Comparison of ENCODE assay signal across 30 mouse cellular contexts in the genomic region with DNA sequence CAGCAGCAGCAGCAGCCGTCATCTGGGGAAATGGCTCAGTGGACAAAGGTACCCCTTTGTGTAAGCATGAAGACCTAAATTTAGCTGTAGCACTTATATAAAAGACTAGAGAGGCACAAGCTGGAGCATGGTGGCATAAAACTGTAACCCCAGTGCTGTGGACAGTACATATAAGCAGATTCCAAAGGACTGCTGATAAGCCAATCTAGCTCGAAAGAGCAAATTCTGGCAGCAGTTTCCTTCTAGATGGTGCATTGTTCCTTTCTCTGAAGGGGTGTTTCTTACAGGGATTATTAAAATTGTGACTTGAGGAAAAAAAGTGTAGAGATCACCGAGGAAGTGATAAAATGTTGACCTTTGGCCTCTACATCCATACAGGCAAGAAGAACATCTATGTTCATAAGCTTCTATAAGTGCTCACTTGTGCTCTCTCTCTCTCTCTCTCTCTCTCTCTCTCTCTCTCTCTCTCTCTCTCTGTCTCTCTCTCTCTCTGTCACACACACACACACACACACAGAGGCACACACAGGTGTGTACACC. TPM values are rescaled to one million over a fixed set of nuclear protein-coding genes. Genes with fewer than 3 reads are reported as not detected.
"Had no signal": no experiment of that assay in that cellular context is flagged by ENCODE, and none has a peak within 500 bp of the region (broad histone marks: within the 10 kb centered on the region; RNA-seq: fewer than 3 reads in every experiment).

No protein-coding gene starts in this region.

- H3K9ac ChIP-seq: heart, embryonic 12.5 days; heart, embryonic 15.5 days; hindbrain, embryonic 12.5 days; hindbrain, embryonic 14.5 days; kidney, embryonic 15.5 days; limb, embryonic 13.5 days; limb, embryonic 15.5 days; liver, embryonic 12.5 days; liver, embryonic 14.5 days had no signal

- H3K9me3 ChIP-seq: heart, embryonic 10.5 days; heart, embryonic 12.5 days; heart, embryonic 15.5 days; hindbrain, embryonic 10.5 days; hindbrain, embryonic 12.5 days; kidney, embryonic 15.5 days; limb, embryonic 13.5 days; limb, embryonic 15.5 days; liver, embryonic 12.5 days had no signal

- H3K4me2 ChIP-seq: heart, embryonic 12.5 days; heart, embryonic 15.5 days; hindbrain, embryonic 12.5 days; hindbrain, embryonic 14.5 days; kidney, embryonic 15.5 days; limb, embryonic 13.5 days; limb, embryonic 15.5 days; liver, embryonic 12.5 days had no signal

- H3K27ac ChIP-seq: gastrocnemius, adult 2 months; heart, embryonic 10.5 days; heart, embryonic 15.5 days; hindbrain, embryonic 10.5 days; hindbrain, embryonic 12.5 days; hindbrain, embryonic 14.5 days; kidney, embryonic 15.5 days; kidney, postnatal 0 days; limb, embryonic 13.5 days; limb, embryonic 15.5 days; liver, embryonic 12.5 days; liver, embryonic 14.5 days had no signal

- DNase-seq: gastrocnemius, adult 2 months; gastrocnemius, postnatal 10 days; gastrocnemius, postnatal 25 days; heart, adult 18-20 months; heart, postnatal 14 days; heart, postnatal 36 days; kidney, adult 11 months; kidney, adult 2 months; kidney, adult 9 months; kidney, postnatal 14 days; kidney, postnatal 36 days; layer of hippocampus, adult 9-11 months; layer of hippocampus, postnatal 36 days; left cerebral cortex, postnatal 4 days had no signal

- H3K36me3 ChIP-seq: liver, embryonic 12.5 days had no signal

- H3K27me3 ChIP-seq: heart, embryonic 12.5 days; heart, embryonic 15.5 days; hindbrain, embryonic 12.5 days; kidney, embryonic 15.5 days; limb, embryonic 13.5 days; limb, embryonic 15.5 days; liver, embryonic 12.5 days had no signal

- ATAC-seq: hindbrain, embryonic 16.5 days; inflammation-experienced regulatory T-cells, adult 6 months; liver, embryonic 12.5 days had no signal

- H3K4me1 ChIP-seq: heart, embryonic 10.5 days; hindbrain, embryonic 10.5 days; hindbrain, embryonic 12.5 days; kidney, embryonic 15.5 days; limb, embryonic 13.5 days; limb, embryonic 15.5 days; liver, embryonic 12.5 days had no signal

- H3K4me3 ChIP-seq: gastrocnemius, adult 2 months; heart, embryonic 10.5 days; heart, embryonic 12.5 days; heart, embryonic 15.5 days; hindbrain, embryonic 10.5 days; hindbrain, embryonic 12.5 days; kidney, embryonic 15.5 days; limb, embryonic 13.5 days; limb, embryonic 15.5 days; liver, embryonic 12.5 days had no signal

RNA-seq across cellular contexts. Expression of a gene that starts 1.9 kb away (rescaled TPM):
- total RNA-seq: granulocyte monocyte progenitor cell, adult 5-6 weeks had no signal
- polyA plus RNA-seq: inflammation-experienced regulatory T-cells, adult 6 months; liver, adult 2 months had no signal
